Mouse (Mus musculus): Measurements from ENCODE around the gene Endov. TPM values are rescaled to one million over a fixed set of nuclear protein-coding genes. Genes with fewer than 3 reads are reported as not detected.

The Endov gene
- polyA plus RNA-seq, 1 experiment, result 15.4 TPM

DNA sequence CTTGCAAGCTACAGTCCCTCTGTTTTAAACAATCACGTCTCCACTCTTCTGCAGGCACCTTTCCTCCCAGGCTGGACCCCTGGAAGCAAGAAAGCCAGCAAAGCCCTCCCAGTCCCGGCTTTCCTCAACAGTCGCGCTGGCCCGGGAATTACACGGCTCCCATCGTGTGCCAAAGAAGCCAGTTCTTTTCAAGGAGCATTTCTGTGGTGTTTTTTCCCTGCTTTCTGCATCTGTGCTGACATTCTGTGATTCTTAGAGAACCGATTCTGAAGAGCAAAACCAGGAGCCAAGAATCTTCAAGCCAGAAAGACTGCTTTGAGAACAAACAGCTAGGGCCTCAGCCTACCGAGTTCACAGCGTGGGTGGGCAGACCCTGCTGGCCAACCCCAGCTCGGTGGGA, 37.8 kb downstream of the Endov start:
- no peak overlapping the region for H3K27ac ChIP-seq (ENCODE audit: insufficient read depth, low read length)
- DNase-seq, result no peak
- no peak for TF ChIP-seq POLR2A (IDR thresholded peaks at IDR 0.05; ENCODE audit: borderline replicate concordance, insufficient read depth, low read length)
- no peak for TF ChIP-seq CTCF (IDR thresholded peaks at IDR 0.05; ENCODE audit: borderline replicate concordance, insufficient read depth, low read depth, low read length)
- 39% methylated on average over 11 of the region's 11 CpGs for WGBS
- H3K27me3 ChIP-seq (ENCODE audit: control insufficient read depth, insufficient read depth, low read length), result no peaks in the 10 kb centered on the region
- no peak overlapping the region for H3K4me3 ChIP-seq (replicated peaks; ENCODE audit: insufficient read depth, low read depth, low read length)
- H3K4me1 ChIP-seq (ENCODE audit: control insufficient read depth, insufficient read depth, low read length), result peaks cover 39% of the 10 kb centered on the region

DNA sequence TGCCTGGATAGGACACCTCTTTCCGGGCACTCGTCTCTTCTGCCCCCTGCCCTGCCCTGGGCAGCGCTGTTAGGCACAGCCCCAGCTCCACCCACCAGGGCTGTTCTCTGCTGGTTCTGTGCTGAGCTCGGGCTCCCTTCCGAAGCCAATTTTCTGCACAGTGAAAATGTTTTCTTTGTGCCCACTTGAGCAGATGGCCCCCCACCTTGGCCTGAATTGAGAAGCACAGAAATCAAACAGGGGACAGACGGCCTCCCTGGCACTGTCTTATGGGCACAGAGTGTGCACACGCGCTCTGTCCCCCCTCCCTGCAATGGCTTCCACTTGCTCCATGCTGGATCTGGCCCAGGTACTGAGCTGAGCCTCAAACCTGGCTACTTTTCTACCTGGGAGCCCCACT, 41.3 kb downstream of the Endov start:
- 0 out of 2 replicates have a peak overlapping the region, but pooled peaks have one; percentile 14 for H3K27ac ChIP-seq (ENCODE audit: insufficient read depth, low read length)
- no peak overlapping the region for H3K4me3 ChIP-seq (replicated peaks; ENCODE audit: insufficient read depth, low read depth, low read length)
- H3K4me1 ChIP-seq (ENCODE audit: control insufficient read depth, insufficient read depth, low read length), result peaks cover 38% of the 10 kb centered on the region
- H3K27me3 ChIP-seq (ENCODE audit: control insufficient read depth, insufficient read depth, low read length), result no peaks in the 10 kb centered on the region
- DNase-seq, result peak; percentile 80 to 89
- TF ChIP-seq CTCF (IDR thresholded peaks at IDR 0.05; ENCODE audit: borderline replicate concordance, insufficient read depth, low read depth, low read length) (no peak), POLR2A (IDR thresholded peaks at IDR 0.05; ENCODE audit: borderline replicate concordance, insufficient read depth, low read length) (no peak)
- 9% methylated on average over 8 of the region's 8 CpGs for WGBS

DNA sequence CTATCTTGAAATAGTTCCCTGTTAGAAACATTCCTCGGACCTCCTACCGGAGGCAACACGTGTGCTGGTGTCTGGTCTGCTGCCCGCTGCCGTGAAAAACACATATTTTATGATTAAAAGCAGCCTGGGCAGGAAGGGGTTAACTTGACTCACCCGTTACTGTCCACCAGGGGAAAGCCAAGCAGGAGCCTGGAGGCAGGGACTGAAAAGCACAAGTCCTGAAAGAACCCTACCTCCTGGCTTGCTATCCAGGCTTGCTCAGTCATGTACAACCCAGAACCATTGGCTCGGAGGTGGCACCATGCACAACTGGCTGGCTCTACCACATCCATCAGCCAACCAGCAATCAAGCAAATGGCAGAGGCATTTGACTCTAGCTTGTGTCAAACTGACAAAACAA, 42.6 kb downstream of the Endov start:
- 70% methylated on average over 7 of the region's 7 CpGs for WGBS
- H3K4me3 ChIP-seq (replicated peaks; ENCODE audit: insufficient read depth, low read depth, low read length), result no peak overlapping the region
- peaks cover 36% of the 10 kb centered on the region for H3K4me1 ChIP-seq (ENCODE audit: control insufficient read depth, insufficient read depth, low read length)
- TF ChIP-seq CTCF (IDR thresholded peaks at IDR 0.05; ENCODE audit: borderline replicate concordance, insufficient read depth, low read depth, low read length), result no peak
- TF ChIP-seq POLR2A (IDR thresholded peaks at IDR 0.05; ENCODE audit: borderline replicate concordance, insufficient read depth, low read length), result no peak
- no peaks in the 10 kb centered on the region for H3K27me3 ChIP-seq (ENCODE audit: control insufficient read depth, insufficient read depth, low read length)
- H3K27ac ChIP-seq (ENCODE audit: insufficient read depth, low read length), result no peak overlapping the region
- no peak for DNase-seq

DNA sequence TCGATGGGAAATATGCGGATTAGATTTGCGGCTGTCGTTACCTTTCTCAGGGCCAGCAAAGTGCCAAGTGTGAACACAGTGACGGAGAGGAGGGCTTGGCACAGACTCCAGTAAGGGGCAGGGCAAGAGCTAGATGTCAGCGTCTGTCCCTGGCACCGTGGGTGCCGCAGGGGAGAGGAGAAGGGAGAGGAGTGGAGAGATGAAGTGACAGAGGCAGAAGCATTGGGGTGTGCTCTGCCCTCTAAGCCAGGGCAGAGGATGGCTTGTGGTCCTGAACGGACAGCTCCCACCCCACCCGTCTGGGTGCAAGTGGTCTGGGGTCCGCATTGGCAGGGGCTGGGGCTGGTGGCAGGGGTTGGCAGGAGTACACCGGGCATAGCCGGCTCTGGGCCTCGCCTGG, 48.8 kb downstream of the Endov start:
- peak overlapping the region; percentile 51 for H3K27ac ChIP-seq (ENCODE audit: insufficient read depth, low read length)
- no peak overlapping the region for H3K4me3 ChIP-seq (replicated peaks; ENCODE audit: insufficient read depth, low read depth, low read length)
- H3K27me3 ChIP-seq (ENCODE audit: control insufficient read depth, insufficient read depth, low read length), result no peaks in the 10 kb centered on the region
- DNase-seq, result peak; percentile 70 to 79
- TF ChIP-seq POLR2A (IDR thresholded peaks at IDR 0.05; ENCODE audit: borderline replicate concordance, insufficient read depth, low read length) (no peak; the same call in 1 of the 2 replicates), CTCF (IDR thresholded peaks at IDR 0.05; ENCODE audit: borderline replicate concordance, insufficient read depth, low read depth, low read length) (no peak)
- H3K4me1 ChIP-seq (ENCODE audit: control insufficient read depth, insufficient read depth, low read length), result peaks cover 46% of the 10 kb centered on the region
- WGBS, result 5% methylated on average over 14 of the region's 14 CpGs

DNA sequence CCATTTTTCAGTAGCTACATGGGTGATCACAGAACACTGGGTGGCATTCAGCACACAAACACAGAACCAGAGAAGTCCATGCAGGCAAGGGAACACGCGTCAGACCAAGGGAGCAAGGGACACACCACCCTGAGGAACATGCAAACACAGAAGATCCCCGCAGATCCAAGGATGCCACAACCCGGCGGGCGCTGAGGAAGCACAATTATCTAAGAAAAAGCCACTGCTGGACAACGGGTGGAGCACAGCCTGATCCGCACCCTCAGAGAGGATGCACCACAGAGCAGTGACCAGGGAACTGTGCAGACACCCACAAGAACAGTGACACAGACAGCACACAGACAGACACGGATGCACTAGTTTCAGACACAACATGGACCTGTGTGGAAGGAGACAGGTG, 49.4 kb downstream of the Endov start:
- WGBS, result 40% methylated on average over 9 of the region's 9 CpGs
- H3K4me3 ChIP-seq (replicated peaks; ENCODE audit: insufficient read depth, low read depth, low read length), result peak overlapping the region; percentile 9
- peaks cover 46% of the 10 kb centered on the region for H3K4me1 ChIP-seq (ENCODE audit: control insufficient read depth, insufficient read depth, low read length)
- peak overlapping the region; percentile 51 for H3K27ac ChIP-seq (ENCODE audit: insufficient read depth, low read length)
- H3K27me3 ChIP-seq (ENCODE audit: control insufficient read depth, insufficient read depth, low read length), result no peaks in the 10 kb centered on the region
- DNase-seq, result peak in 1 of 2 experiments; percentile 53
- TF ChIP-seq POLR2A (IDR thresholded peaks at IDR 0.05; ENCODE audit: borderline replicate concordance, insufficient read depth, low read length), result 0 out of 2 replicates have a peak, but pooled peaks have one; percentile 14
- no peak for TF ChIP-seq CTCF (IDR thresholded peaks at IDR 0.05; ENCODE audit: borderline replicate concordance, insufficient read depth, low read depth, low read length)

DNA sequence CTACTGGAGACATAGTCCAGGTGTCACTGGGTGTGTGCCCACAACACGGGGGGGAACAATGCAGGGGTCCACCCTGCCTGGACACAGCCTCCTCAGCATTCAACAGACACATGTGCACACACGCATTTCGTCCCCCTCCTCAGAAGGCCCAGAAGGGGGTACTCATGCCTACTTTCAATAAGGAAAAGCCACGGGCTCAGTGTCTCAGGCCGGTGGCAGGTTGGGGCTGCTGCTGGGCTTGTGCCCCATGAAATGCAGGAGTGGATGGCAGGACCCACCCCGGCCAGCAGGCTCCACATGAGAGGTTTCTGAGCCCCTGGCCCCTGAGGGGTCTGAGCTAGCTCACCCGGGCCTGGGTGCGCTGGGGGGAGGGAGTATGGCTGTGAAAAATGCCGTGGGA, 49.9 kb downstream of the Endov start:
- Histone ChIP-seq H3K4me1 (ENCODE audit: control insufficient read depth, insufficient read depth, low read length) (peaks cover 46% of the 10 kb centered on the region), H3K27ac (ENCODE audit: insufficient read depth, low read length) (peak overlapping the region; percentile 51; the same call in 1 of the 2 replicates), H3K27me3 (ENCODE audit: control insufficient read depth, insufficient read depth, low read length) (no peaks in the 10 kb centered on the region), H3K4me3 (replicated peaks; ENCODE audit: insufficient read depth, low read depth, low read length) (no peak overlapping the region)
- WGBS, result 54% methylated on average over 9 of the region's 9 CpGs
- no peak; the same call in 1 of the 2 replicates for TF ChIP-seq CTCF (IDR thresholded peaks at IDR 0.05; ENCODE audit: borderline replicate concordance, insufficient read depth, low read depth, low read length)
- no peak for TF ChIP-seq POLR2A (IDR thresholded peaks at IDR 0.05; ENCODE audit: borderline replicate concordance, insufficient read depth, low read length)
- DNase-seq, result peak in 1 of 2 experiments; percentile 52

DNA sequence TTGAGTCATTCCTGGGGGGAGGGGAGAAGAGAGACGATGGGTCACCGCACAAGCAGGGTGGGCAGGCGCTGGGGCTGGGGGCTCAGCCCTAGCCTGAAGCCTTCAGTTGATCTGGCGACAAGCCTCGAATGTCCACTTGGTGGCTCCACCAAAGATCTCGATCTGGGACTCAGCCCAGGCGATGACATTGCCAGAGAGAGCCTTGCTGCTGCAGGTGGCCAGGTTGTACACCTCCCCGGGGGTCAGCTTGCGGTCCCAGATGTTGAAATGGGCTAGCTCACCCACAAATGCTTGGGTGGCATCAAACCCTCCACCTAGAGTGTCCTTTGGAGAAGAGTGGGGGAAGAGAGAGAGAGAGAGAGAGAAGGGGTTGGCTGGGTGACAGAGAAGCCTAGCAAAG, 51.2 kb downstream of the Endov start:
- peak overlapping the region; percentile 38 for H3K27ac ChIP-seq (ENCODE audit: insufficient read depth, low read length)
- peak overlapping the region; percentile 3 for H3K4me3 ChIP-seq (replicated peaks; ENCODE audit: insufficient read depth, low read depth, low read length)
- peaks cover 46% of the 10 kb centered on the region for H3K4me1 ChIP-seq (ENCODE audit: control insufficient read depth, insufficient read depth, low read length)
- DNase-seq, result peak; percentile 73 to 74
- 17% methylated on average over 9 of the region's 9 CpGs for WGBS
- TF ChIP-seq POLR2A (IDR thresholded peaks at IDR 0.05; ENCODE audit: borderline replicate concordance, insufficient read depth, low read length) (no peak), CTCF (IDR thresholded peaks at IDR 0.05; ENCODE audit: borderline replicate concordance, insufficient read depth, low read depth, low read length) (peak; percentile 52; the same call in 1 of the 2 replicates)
- no peaks in the 10 kb centered on the region for H3K27me3 ChIP-seq (ENCODE audit: control insufficient read depth, insufficient read depth, low read length)

DNA sequence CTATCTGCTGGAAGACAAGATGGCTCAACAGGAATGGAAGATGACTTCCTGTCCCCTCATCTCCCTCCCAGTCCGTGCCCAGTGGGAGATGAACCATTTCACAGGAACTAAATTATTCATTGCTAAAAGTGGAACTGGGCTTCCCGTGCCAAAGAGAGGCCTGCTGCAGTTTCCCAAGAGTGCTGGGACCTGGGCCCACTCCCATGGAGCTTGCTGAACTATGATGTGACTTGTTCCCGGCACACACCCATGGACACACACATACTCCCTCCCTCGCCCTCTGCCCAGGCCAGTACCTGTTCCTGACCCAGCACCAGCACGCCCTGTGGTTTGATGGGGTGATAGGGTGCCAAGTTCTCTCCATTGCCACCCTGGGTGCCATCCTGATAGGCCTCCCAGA, 51.7 kb downstream of the Endov start:
- Histone ChIP-seq H3K4me3 (replicated peaks; ENCODE audit: insufficient read depth, low read depth, low read length) (peak overlapping the region; percentile 98), H3K4me1 (ENCODE audit: control insufficient read depth, insufficient read depth, low read length) (peaks cover 46% of the 10 kb centered on the region), H3K27ac (ENCODE audit: insufficient read depth, low read length) (peak overlapping the region; percentile 68), H3K27me3 (ENCODE audit: control insufficient read depth, insufficient read depth, low read length) (no peaks in the 10 kb centered on the region)
- 4% methylated on average over 5 of the region's 5 CpGs for WGBS
- no peak for TF ChIP-seq CTCF (IDR thresholded peaks at IDR 0.05; ENCODE audit: borderline replicate concordance, insufficient read depth, low read depth, low read length)
- TF ChIP-seq POLR2A (IDR thresholded peaks at IDR 0.05; ENCODE audit: borderline replicate concordance, insufficient read depth, low read length), result no peak
- DNase-seq, result peak; percentile 81 to 88

Measured in cerebellum, adult 2 months (tissue).